Mouse (Mus musculus) liver, embryonic 14.5 days (tissue): ENCODE data around the gene Med12l.

Experiments
- CTCF ChIP-seq: IDR thresholded peaks from 2 replicates; pipeline ENCODE4 v1.5.1; 2016; ENCODE audit warnings: antibody characterized with exemption, low read depth, control low read depth
- EP300 ChIP-seq: IDR thresholded peaks from 2 replicates; pipeline ENCODE4 v1.6.1; 2016; ENCODE audit warnings: antibody characterized with exemption, low read depth

- TF ChIP-seq EP300: no peak
- no peak for TF ChIP-seq CTCF
Measured at GRCm38 (mm10) chr3:59060131-59060530, 54.5 kb downstream of the Med12l start.
